Mouse (Mus musculus) ES-CJ7 (cell line): Measurements from ENCODE around the gene Rps6ka1.
"Not testable (repeated sequence)": the region's sequence is repeated elsewhere in the genome, so short reads cannot be mapped to it uniquely, and the experiment has no call there.

ENCODE experiments used
- DNase-seq: peaks from one replicate; pipeline ENCODE4 v3.0.0; 2011; ENCODE audit warnings: low read depth, low spot score

Rps6ka1 gene

DNA sequence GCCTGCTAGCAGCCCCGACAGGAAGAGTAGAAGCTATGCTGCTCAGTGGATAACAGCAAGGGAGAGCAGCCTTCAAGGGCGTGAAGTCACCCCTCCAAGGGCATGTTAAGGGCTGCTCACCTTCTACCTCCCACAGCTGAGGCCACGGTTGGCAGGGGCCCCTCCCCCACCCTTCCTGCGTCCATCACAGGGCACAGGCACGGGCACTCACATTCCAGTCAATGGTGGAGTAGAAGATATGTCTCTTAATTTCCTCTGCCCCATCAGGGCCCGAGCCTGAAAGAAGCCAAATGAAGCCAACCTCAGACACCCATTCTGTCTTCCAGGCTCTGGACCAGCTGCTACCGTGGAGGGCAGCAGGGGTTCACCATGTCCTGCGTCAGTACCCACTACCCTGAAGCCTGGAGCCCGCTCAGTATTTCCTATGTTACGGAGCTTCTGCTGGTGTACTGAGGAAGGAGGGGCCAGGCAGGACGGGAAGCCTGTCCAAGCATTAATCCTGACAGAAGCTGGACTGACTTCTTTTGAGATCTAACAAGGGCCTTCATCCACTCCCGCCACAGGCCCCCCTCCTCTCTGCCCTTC lies 23.7 kb downstream of the Rps6ka1 start:
- DNase-seq: no peak

DNA sequence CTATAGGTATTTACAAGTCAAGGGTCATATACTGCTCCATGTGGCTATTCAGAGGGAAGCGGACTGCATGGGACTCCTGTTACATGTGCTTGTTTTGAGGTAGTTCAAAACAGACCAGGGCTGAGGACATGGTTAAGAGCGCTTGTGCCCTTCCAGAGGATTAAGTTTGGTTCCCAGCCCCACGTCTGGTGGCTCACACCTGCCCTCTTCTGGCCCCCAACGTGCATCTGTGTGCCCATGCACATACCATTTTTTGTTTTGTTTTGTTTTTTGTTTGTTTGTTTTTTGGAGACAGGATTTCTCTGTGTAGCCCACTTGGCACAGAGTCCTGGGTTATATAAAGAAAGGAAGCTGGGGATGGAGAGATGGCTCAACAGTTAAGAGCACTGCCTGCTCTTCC lies 30.1 kb downstream of the Rps6ka1 start:
- no peak for DNase-seq

DNA sequence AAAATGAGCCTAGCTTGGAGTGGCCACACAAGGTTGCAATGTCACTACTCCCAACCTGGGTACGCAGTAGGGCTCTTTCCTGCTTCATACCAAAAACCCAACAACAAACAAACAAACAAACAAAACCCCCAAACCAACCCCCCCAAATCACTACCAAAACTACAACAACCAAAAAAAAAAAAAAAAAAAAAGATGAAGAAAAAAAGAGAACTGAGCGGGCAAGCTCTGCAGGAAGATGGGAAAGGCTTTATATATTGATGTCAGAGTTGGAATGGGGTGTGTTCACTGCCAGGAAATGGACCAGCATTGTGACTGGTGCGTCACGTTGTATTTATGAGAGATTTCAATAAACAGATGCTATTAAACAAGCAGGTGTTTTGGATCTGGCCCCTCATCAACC lies 33.0 kb downstream of the Rps6ka1 start:
- DNase-seq: no peak

DNA sequence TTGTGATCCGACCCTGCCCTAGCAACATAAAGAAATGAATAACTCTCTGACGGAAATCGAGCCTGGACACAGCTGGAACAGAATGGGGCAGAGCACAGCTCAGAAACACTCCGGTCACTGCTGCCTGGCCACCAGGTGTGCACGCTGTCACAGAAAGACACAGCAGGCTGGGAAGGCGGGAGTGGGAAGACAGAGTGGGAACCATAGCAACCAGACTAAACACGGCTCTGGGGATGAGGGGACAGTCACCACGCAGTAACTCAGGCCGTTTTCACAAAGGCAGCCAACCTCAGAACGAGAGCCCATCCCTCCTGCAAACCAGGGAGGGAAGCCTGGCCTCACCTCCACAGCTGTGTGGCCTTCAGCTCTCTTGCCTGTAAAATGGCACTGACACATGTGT lies 34.0 kb downstream of the Rps6ka1 start:
- DNase-seq: no peak

DNA sequence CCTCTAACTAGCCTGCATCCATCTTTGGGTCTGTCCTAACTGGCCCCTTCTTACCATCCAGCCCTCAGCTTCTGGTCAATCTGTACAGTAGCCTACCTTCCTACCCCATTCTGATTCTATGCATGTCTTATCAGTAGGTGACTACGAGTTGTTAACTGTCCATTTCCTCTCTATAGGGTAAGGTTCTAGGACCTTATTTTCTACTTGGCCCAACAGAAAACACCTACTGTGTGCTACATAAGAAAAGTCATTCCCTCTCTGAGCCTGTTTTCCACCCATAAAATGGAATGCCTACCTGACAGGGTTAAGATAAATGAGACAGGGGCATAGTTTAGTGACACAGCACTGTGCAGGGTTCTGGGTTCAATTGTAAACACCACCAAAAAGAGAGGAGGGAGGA lies 41.0 kb downstream of the Rps6ka1 start:
- DNase-seq: no peak

DNA sequence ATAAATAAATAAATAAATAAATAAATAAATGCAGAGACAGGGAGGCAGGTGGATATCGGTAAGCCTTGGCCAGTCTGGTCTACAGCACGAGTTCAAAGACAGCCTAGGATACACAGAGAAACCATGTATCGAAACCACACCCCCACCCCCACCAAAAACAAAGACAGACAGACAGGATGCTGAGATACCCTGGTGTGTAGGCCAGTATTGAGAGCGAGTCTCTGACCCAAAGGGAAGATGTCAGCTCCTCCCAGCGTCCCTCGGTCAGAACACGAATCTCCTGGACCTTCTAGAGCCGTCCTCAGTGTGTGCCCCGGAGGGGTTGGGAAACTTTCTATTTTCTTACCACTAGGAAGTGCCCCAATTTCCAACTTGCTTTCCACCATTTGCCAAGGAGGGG lies 42.5 kb downstream of the Rps6ka1 start:
- DNase-seq: no peak

DNA sequence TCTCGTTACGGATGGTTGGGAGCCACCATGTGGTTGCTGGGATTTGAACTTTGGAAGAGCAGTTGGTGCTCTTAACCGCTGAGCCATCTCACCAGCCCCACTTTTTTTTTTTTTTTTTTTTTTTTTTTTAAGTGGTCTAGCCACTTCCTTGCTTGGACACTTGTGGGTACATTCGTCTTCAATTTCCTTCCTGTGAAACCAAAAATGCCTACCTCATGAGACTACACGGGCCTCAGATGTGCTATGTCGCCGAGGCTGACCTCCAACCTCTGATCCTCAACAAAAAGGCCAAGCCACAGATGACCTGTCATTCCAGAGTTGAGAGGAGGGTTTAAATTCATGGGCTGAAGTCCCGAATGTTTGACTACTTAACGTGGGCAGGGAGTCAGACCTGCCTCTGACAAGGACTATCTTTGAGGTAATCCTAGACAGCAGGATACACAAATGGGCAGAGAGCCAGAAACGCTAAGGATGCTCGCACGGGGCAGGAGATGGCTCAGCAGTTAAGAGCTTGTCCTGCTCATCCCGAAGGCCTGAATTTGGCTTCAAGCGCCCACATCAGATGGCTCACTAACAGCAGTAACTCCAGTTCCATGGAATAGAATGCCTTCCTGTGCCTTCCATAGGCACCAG lies 43.3 kb downstream of the Rps6ka1 start:
- no peak for DNase-seq

DNA sequence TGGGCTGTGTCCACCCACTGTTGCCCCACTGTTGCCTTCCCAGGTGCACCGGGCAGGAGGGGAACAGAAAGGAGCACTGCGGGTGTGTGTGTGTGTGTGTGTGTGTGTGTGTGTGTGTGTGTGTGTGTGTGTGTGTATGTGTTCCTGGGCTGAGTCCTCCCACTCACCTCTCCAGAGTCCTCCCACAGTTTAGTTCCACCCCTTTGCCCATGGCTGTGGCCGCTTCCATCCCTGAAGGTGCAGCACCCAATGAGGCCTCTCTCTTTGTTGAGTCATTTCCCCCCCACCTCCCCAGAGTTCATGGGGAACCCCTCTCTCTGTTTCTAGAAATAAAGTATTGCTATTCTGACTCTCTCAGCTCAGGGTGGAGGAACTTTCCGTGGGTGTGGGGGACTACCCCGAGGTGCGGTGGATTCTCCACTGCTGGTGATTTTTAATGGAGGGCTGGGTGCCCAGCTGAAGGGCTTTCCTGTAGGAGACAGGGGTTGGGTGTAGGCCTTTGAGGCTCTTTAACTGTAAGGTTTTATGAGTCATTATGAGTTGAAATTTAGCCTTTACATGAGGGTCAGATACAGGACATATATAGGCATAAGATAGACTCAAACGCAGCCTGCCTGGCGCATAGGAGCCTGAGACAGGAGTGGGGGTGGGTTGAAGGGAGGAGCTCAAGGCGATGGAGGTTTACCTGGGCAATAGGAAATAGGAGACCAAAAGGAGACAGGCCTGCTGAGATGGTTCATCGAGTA lies 44.4 kb downstream of the Rps6ka1 start:
- DNase-seq: no peak

DNA sequence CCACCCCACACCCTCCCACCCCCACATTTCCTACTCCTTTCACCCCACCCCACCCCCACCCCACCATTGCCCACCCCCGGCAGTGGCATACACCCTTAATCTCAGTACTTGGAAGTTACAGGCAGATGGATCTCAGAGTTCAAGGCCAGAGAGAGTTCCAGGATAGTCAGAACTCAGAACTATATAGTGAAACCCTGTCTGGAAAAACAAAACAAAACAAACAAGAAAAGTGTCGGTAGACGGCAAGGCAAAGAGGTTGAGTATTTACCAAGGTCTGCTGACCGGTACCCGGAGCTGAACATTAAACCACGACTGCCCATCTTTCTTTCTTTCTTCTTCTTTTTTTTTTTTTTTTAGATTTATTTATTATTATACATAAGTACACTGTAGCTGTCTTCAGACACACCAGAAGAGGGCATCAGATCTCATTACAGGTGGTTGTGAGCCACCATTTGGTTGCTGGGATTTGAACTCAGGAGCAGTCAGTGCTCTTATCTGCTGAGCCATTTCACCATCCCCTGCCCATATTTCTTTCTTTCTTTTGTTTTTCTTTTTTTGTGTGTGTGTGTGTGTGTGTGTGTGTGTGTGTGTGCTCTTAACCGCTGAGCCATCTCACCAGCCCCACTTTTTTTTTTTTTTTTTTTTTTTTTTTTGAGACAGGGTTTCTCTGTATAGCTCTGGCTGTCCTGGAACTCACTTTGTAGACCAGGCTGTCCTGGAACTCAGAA lies 45.7 kb downstream of the Rps6ka1 start:
- not testable (repeated sequence) for DNase-seq

DNA sequence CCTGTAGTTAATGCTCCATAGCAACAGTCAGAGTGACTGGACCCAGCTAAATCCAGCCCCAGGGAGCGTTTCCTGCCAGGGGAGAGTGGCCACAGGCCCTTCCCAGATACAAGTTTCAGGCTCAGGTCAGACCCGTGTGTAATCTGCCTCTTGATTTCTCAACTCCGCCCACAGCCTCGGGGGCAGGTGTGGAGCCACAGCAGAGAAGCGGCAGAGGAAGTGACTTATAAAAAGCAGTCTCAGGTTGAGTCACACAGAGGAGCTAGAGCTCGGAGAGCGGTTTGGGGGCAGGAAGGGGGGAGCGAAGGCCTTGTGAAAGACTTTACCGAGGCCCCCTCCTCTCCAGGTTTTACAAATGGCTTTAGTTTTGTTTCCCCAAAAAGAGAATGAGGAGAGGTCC lies 46.6 kb downstream of the Rps6ka1 start:
- DNase-seq: peak; percentile 96

DNA sequence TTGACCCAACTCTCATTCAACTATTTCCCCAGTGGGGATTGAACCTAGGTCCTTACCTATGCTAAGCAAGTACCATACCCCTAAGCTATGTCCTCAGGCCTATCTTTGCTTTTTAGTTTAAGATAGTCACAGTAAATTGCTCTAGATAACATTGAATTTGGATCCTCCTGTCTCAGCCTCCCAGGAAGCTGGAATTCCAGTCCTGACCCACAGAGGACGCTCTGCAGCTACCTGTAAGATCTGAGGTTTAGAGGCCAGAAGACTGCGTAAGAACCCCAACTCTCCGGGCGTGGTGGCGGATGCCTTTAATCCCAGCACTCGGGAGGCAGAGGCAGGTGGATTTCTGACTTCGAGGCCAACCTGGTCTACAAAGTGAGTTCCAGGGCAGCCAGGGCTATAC lies 47.1 kb downstream of the Rps6ka1 start:
- peak; percentile 77 for DNase-seq

DNA sequence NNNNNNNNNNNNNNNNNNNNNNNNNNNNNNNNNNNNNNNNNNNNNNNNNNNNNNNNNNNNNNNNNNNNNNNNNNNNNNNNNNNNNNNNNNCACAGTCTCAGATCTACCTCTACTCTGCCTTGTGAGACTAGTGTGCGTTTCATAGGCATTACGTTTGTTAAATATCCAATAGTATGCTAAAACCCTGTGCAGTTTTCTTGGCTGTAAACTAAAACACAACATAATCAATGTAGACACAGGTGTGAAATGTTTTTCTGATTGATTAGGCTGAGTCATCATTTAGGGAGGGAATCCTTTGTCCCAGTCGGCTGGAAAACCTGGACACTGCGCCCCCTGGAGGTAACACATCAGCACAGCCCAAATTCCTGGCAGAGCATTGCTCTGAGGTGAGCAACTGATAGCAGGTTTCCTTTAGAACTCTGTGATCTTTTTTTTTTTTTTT lies 48.2 kb downstream of the Rps6ka1 start:
- DNase-seq: peak; percentile 84

DNA sequence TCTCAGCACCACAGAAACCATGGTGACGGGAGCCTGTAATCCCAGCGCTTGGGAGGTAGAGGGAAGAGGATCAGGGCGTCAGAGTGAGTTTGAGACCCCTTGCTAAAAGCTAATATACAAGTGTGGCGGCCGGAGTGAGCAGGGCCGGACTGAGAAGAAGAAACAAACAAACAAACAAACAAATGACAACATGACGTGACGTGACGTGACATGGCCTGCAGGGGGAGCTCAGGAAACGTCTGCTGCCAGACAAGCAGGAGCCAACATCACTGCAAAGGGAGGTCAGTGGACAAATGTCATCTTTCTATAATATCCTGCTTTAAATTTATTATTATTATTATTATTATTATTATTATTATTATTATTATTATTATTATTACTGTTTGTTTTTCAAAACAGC lies 51.0 kb downstream of the Rps6ka1 start:
- DNase-seq: peak; percentile 73

DNA sequence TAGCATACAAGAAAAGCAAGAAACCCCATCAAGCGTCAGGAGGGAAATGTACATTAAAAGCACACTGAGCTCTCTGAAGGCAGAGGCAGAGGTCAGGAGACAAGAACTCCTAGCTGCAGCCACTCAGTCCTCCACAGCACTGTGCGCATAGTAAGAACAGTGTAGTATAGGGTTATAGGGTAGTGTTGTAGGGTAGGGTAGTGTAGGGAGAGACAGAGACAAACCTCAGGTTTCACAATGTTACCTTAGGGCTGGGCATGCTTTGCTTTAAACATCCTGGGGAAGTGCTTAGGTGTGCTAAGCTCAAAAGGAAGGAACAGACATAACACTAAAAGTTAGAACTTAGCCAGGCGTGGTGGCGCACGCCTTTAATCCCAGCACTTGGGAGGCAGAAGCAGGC lies 52.4 kb downstream of the Rps6ka1 start:
- no peak for DNase-seq

DNA sequence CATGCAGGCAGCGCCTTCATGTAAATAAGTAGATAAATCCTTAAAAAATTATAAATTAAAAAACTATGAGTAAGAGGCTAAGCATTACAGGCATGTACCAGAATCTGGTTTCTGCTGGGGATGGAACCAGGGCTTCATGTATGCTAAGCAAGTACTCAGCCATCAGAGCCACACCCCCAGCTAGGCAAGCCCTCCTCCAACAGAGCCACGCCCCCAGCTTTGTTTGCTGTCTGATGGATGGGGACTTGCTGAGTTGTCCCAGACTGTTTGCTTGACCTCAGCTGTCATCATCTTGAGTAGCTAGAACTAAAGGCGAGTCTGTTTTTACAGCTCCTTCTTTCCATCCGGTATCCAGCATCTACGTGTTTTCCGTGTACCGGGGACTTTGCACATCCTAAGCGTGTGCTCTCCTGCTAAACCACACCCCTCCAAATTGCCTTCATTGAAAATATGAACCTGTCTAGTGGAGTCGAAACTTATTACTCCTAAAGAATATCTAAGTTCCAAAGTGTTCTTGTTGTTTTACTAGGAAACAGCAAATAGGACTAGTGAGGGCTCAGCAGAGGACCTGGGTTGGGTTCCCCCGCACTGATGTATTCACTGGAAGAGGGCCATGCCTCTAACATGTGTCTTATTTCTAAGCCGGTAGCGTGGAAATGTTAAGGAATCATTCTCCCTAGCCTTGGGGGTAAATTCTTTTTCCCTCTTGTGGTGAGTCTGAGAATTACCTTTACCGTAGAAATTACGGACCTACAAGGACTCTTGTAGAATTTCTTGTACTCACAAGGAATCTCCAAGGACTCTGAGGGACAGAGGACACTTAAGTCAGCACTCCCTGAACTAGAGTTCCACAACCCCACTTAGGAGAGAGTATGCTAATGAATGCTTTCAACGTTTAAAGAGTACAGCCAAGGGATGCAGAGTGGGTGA lies 54.4 kb downstream of the Rps6ka1 start:
- DNase-seq: peak; percentile 94

DNA sequence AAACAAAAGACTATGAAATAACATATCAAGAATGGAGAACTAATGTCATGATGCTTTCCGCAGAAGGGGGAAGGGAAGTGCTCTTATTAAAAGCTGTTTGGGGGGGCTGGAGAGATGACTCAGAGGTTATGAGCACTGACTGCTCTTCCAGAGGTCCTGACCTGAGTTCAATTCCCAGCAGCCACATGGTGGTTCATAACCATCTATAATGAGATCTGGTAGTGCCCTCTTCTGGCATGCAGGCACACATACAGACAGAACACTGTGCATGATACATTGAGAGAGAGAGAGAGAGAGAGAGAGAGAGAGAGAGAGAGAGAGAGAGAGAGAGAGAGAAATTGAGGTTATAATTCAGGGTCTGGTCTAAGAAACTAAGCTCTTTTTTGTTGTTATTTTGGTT lies 57.1 kb downstream of the Rps6ka1 start:
- DNase-seq: no peak

DNA sequence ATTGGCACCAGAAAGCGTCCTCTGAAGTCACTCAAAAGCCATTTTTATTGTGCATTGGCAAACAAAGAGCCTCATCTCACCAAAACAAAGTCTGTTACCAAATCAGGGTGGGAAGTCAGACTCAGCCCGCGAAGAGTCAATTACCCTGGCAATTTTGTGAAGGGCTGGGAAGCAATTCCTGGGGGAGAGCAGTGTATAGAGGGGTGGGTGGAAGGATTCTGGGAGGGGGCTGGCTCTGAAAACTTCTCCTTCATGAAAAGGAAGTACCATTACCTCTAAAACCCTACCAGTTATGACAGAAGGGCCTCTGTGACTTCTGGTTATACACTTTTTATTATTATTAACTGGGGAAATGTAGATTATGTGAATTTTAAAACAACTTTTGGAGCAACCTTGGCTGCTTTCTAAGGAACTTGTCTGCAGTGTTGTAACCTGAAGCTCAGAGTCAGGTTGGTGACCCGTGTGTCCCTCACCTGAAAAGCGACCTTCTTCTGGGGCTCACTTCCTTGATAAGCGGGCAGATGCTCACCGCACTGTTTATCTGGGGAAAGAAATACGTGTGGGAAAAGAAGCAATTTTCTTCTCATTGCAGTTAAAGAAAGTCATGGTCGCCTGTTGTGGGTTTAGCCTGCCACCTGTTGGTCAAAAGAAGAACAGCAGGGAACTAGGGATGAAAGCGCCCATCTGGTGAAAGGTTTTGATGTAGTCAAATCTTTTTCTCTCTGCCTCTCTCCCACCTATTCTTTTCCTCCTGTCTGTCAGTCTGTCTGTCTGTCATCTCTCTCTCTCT lies 58.1 kb downstream of the Rps6ka1 start:
- DNase-seq: no peak

DNA sequence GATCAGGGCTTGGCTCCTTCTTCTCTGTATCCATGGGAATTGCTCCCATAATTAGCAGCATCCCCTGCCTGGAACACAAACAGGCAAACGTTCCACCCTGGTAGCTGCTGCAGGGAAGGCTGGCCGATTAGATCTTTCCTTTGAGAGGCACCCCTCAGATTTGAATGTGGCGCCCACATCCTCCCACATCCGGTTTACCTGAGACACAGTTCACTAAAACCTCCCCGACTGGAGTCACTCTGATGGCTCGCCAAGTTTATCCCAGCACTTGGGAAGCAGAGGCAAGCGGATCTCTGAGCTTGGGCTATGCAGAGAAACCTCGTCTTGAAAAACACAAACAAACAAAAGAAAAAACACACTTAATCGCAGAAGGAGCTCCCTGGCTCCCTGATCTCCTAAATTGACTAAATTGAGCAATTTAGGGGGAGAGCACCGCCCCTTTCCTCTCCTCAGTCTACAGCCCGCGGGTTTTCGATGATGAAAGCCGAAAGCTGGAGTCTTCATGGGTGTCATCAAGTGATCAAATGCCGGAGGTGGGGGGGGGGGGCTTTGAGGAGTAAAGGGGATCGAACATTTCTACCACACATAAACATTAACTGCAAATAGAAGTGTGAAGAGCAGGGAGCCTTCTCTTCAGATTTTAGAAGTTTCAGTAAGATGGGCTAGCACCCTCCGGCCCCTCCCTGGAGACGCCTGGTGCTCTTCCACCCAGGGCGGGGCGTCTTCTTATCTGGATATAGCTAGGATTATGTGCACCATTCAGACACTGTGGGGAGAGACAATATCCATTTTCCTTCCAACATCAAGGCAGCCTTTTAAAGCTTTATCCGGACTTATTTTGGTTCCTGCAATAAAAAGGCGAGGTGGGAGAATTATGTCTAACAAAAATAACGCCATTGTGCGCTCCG lies 59.5 kb downstream of the Rps6ka1 start:
- no peak for DNase-seq

DNA sequence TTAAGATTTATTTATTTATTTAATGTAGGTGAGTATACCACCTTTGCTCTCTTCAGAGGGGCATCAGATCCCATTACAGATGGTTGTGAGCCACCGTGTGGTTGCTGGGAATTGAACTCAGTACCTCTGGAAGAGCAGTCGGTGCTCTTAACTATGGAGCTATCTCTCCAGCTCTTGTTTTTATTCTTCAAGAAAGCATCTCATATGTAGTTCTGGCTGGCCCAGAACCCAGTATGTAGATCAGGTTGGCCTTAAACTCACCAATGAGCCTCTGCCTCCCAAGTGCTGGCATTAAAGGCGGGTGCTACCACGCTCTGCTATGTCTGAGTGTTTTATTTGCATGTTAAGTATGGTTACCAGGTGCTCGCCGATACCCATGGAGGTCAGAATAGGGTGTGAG lies 60.2 kb downstream of the Rps6ka1 start:
- DNase-seq: no peak
